Mouse (Mus musculus): Measurements from ENCODE around the gene Atf6. TPM values are rescaled to one million over a fixed set of nuclear protein-coding genes. Genes with fewer than 3 reads are reported as not detected.

Gene Atf6
- total and polyA plus RNA-seq, 3 experiments: 33.8 to 47.0 (median 35.3) TPM

DNA sequence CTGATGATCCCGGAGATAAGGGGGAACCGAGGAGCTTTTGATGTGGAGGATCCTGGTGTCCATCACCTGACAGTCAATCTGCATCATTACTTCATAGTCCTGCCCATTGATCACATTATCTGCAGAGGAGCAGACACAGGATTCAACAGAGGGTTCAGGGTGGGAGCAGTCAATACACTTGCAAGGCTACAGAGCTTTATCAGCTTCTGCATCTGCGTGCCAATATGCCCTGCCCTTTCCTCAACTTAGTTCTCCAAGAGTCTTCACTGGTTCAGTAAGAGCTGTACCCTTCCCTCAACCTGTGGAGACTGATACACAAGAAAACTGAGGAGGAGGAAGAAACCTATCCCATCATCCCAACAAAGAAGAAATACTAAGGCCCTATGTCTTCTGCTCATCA is 157.6 kb downstream of the Atf6 start:
- dilution Hi-C loops (cut with MboI; ENCODE audit: extremely low pct_ligation_motif_present, extremely low pct_unique_long_range_greater_than_20kb, low sequenced_read_pairs) (no loop called here), in situ Hi-C loops (cut with MboI; ENCODE audit: low pct_ligation_motif_present, low pct_unique_long_range_greater_than_20kb, low sequenced_read_pairs) (no loop called here)
- Histone ChIP-seq H3K4me2 (ENCODE audit: insufficient read depth, low read depth, poor library complexity, severe bottlenecking) (peak overlapping the region; percentile 87), H3K9me3 (replicated peaks; ENCODE audit: low read length) (no peaks in the 10 kb centered on the region), H3K4me3 (replicated peaks in 1 of 3; ENCODE audit: low read depth in 2 of 3, low read length in 2 of 3, poor library complexity in 1 of 3) (peak overlapping the region in 2 of 3 experiments; percentile 49 to 54), H3K36me3 (replicated peaks in 1 of 2; ENCODE audit: control insufficient read depth in 1 of 2, insufficient read depth in 1 of 2, low read length in 1 of 2) (peaks cover 20 to 32% of the 10 kb centered on the region in 2 experiments), H3K27ac (ENCODE audit: insufficient read depth, low read depth) (peak overlapping the region; percentile 91), H3K4me1 (ENCODE audit: control insufficient read depth in 1 of 2, insufficient read depth in 2 of 2) (peaks cover 16 to 73% of the 10 kb centered on the region in 2 experiments), H3K27me3 (replicated peaks) (no peaks in the 10 kb centered on the region), H3K9ac (ENCODE audit: insufficient read depth, low read depth) (peak overlapping the region; percentile 62), H3K79me2 (replicated peaks; ENCODE audit: control insufficient read depth, extremely low read depth, insufficient read depth, poor library complexity, severe bottlenecking) (peaks cover 9% of the 10 kb centered on the region)
- DNase-seq (ENCODE audit: extremely low read depth): no peak
- TF ChIP-seq EP300 (IDR thresholded peaks at IDR 0.05; ENCODE audit: low read length) (no peak), ETS1 (conservative IDR thresholded peaks at IDR 0.05; ENCODE audit: low read depth, low read length) (no peak), PAX5 (IDR thresholded peaks at IDR 0.05; ENCODE audit: low read length) (no peak), UBTF (IDR thresholded peaks at IDR 0.05; ENCODE audit: low read depth, low read length) (no peak), HCFC1 (IDR thresholded peaks at IDR 0.05; ENCODE audit: low read depth, low read length) (no peak), MYC (IDR thresholded peaks at IDR 0.05; ENCODE audit: low read depth, low read length) (no peak), MAX (IDR thresholded peaks at IDR 0.05; ENCODE audit: low read length) (no peak), TCF12 (IDR thresholded peaks at IDR 0.05; ENCODE audit: low read depth, low read length) (no peak), USF1 (IDR thresholded peaks at IDR 0.05; ENCODE audit: low read depth, low read length) (no peak), MAFK (IDR thresholded peaks at IDR 0.05; ENCODE audit: insufficient replicate concordance, low read length) (no peak), E2F4 (IDR thresholded peaks at IDR 0.05; ENCODE audit: insufficient replicate concordance, low read depth, low read length) (no peak), ZC3H11A (IDR thresholded peaks at IDR 0.05; ENCODE audit: low read depth, low read length) (no peak), JUND (conservative IDR thresholded peaks at IDR 0.05; ENCODE audit: low read depth, low read length) (no peak), ZMIZ1 (IDR thresholded peaks at IDR 0.05; ENCODE audit: low read depth, low read length) (no peak), CTCF (conservative IDR thresholded peaks at IDR 0.05 in 1 of 2, IDR thresholded peaks at IDR 0.05 in 1 of 2; ENCODE audit: low read depth in 2 of 2, low read length in 2 of 2) (no peak), ZKSCAN1 (IDR thresholded peaks at IDR 0.05; ENCODE audit: borderline replicate concordance, low read depth, low read length) (no peak), MAZ (IDR thresholded peaks at IDR 0.05; ENCODE audit: low read depth, low read length) (no peak)

DNA sequence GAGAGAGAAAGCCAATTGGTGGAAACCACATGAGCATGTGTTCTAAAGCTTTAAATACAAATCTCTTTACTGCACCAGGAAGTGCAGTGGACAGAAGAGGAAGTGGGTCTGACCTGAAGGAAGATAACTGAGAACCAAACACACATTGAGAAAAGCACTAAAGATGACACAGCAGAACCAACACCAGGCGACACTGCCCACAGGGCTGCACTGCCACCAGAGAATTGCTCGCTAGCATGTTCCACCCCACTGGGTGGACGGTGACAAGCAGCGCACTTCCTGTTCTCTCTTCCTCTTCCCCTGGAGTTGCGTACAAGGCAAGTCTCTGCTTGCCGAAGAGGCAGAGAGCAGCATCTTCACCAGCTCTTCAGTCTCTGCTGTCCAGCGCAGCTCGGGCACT is 158.1 kb downstream of the Atf6 start:
- dilution Hi-C loops (cut with MboI; ENCODE audit: extremely low pct_ligation_motif_present, extremely low pct_unique_long_range_greater_than_20kb, low sequenced_read_pairs) (no loop called here), in situ Hi-C loops (cut with MboI; ENCODE audit: low pct_ligation_motif_present, low pct_unique_long_range_greater_than_20kb, low sequenced_read_pairs) (no loop called here)
- DNase-seq (ENCODE audit: extremely low read depth): peak; percentile 97
- peaks cover 20 to 34% of the 10 kb centered on the region in 2 experiments for H3K36me3 ChIP-seq (replicated peaks in 1 of 2; ENCODE audit: control insufficient read depth in 1 of 2, insufficient read depth in 1 of 2, low read length in 1 of 2)
- H3K27me3 ChIP-seq (replicated peaks): no peaks in the 10 kb centered on the region
- H3K9me3 ChIP-seq (replicated peaks; ENCODE audit: low read length): no peaks in the 10 kb centered on the region
- peaks cover 9% of the 10 kb centered on the region for H3K79me2 ChIP-seq (replicated peaks; ENCODE audit: control insufficient read depth, extremely low read depth, insufficient read depth, poor library complexity, severe bottlenecking)
- H3K9ac ChIP-seq (ENCODE audit: insufficient read depth, low read depth): peak overlapping the region; percentile 62
- peaks cover 16 to 73% of the 10 kb centered on the region in 2 experiments for H3K4me1 ChIP-seq (ENCODE audit: control insufficient read depth in 1 of 2, insufficient read depth in 2 of 2)
- H3K4me2 ChIP-seq (ENCODE audit: insufficient read depth, low read depth, poor library complexity, severe bottlenecking): peak overlapping the region; percentile 87
- peak overlapping the region; percentile 91 for H3K27ac ChIP-seq (ENCODE audit: insufficient read depth, low read depth)
- peak overlapping the region in 2 of 3 experiments; percentile 49 to 54 for H3K4me3 ChIP-seq (replicated peaks in 1 of 3; ENCODE audit: low read depth in 2 of 3, low read length in 2 of 3, poor library complexity in 1 of 3)
- TF ChIP-seq ELF1 (IDR thresholded peaks at IDR 0.05; ENCODE audit: low read depth, low read length) (peak; percentile 94), KAT2A (IDR thresholded peaks at IDR 0.05; ENCODE audit: insufficient replicate concordance, low read length) (no peak), MXI1 (IDR thresholded peaks at IDR 0.05; ENCODE audit: low read depth, low read length) (peak; percentile 88), PAX5 (IDR thresholded peaks at IDR 0.05; ENCODE audit: low read length) (no peak), JUND (conservative IDR thresholded peaks at IDR 0.05; ENCODE audit: low read depth, low read length) (peak; percentile 61; the same call in 1 of the 2 replicates), TCF12 (IDR thresholded peaks at IDR 0.05; ENCODE audit: low read depth, low read length) (peak; percentile 88), CHD1 (IDR thresholded peaks at IDR 0.05; ENCODE audit: low read depth, low read length) (peak; percentile 98), HCFC1 (IDR thresholded peaks at IDR 0.05; ENCODE audit: low read depth, low read length) (peak; percentile 67), GABPA (IDR thresholded peaks at IDR 0.05; ENCODE audit: insufficient replicate concordance, low read depth, low read length) (peak; percentile 5; the same call in 1 of the 2 replicates), EP300 (IDR thresholded peaks at IDR 0.05; ENCODE audit: low read length) (peak; percentile 93), SIN3A (IDR thresholded peaks at IDR 0.05; ENCODE audit: low read length) (peak; percentile 84), POLR2A (IDR thresholded peaks at IDR 0.05; ENCODE audit: low read depth, low read length) (peak; percentile 82), SMC3 (IDR thresholded peaks at IDR 0.05; ENCODE audit: low read depth, low read length) (peak; percentile 37; the same call in 1 of the 2 replicates), MAFK (IDR thresholded peaks at IDR 0.05; ENCODE audit: insufficient replicate concordance, low read length) (peak; percentile 94), MAX (IDR thresholded peaks at IDR 0.05; ENCODE audit: low read length) (peak; percentile 82), E2F4 (IDR thresholded peaks at IDR 0.05; ENCODE audit: insufficient replicate concordance, low read depth, low read length) (peak; percentile 42; the same call in 1 of the 2 replicates), CTCF (conservative IDR thresholded peaks at IDR 0.05 in 1 of 2, IDR thresholded peaks at IDR 0.05 in 1 of 2; ENCODE audit: low read depth in 2 of 2, low read length in 2 of 2) (no peak), ZC3H11A (IDR thresholded peaks at IDR 0.05; ENCODE audit: low read depth, low read length) (no peak), ZKSCAN1 (IDR thresholded peaks at IDR 0.05; ENCODE audit: borderline replicate concordance, low read depth, low read length) (no peak), NELFE (IDR thresholded peaks at IDR 0.05; ENCODE audit: low read depth, low read length) (no peak), USF2 (conservative IDR thresholded peaks at IDR 0.05; ENCODE audit: low read depth, low read length) (no peak), MYC (IDR thresholded peaks at IDR 0.05; ENCODE audit: low read depth, low read length) (peak; percentile 91), IRF4 (IDR thresholded peaks at IDR 0.05; ENCODE audit: low read depth, low read length) (peak; percentile 95), UBTF (IDR thresholded peaks at IDR 0.05; ENCODE audit: low read depth, low read length) (no peak), RAD21 (IDR thresholded peaks at IDR 0.05; ENCODE audit: low read depth, low read length) (no peak; the same call in 1 of the 2 replicates), POLR2AphosphoS2 (IDR thresholded peaks at IDR 0.05; ENCODE audit: low read depth, low read length) (peak; percentile 11; the same call in 1 of the 2 replicates)
